Mouse (Mus musculus): ENCODE results near the gene Cars.

Gene Cars

GRCm38 (mm10) chr7:143509566-143509965, 90.3 kb downstream of the Cars start:
- no peak for DNase-seq

Data from heart, adult 11 months (tissue).